Mouse (Mus musculus) ovary, postnatal 36 days (tissue): Measurements from ENCODE around the gene Psmf1.
A peak's percentile ranks its signal among the peaks of the same experiment; 100 is the strongest.

Source experiments
- DNase-seq: peaks from one replicate; pipeline ENCODE4 v3.0.0; 2022; ENCODE audit warnings: low spot score, mixed read lengths

The Psmf1 gene

GRCm38 (mm10) chr2:151743845-151744244 lies at the start of gene Psmf1:
TSS of gene Psmf1 (minus strand) at chr2:151744186.
- DNase-seq, result no peak

GRCm38 (mm10) chr2:151791156-151791555 lies 47.2 kb upstream of the Psmf1 start:
- DNase-seq, result no peak

DNA sequence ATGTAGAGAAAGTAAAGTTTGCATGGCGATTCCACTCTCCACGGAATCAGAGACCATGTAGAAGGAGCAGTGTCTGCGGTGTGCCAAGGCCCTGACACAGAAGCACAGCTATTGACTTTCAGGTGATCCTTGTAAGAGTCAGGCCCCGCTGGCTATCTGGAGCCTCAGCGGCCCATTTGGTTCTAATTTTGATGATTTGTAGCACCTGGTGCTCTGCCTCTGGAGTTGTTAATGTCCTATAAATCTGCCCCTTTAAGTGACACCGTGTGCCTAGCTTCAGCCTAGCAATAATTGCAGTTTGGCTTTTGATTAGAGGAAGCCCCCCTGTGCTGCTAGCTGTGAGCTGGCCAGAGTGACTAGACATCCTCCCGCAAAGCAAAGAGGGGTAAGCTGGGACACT lies 46.2 kb upstream of the Psmf1 start:
- no peak for DNase-seq

- no peak for DNase-seq
Measured at GRCm38 (mm10) chr2:151788221-151788977, 44.4 kb upstream of the Psmf1 start.

DNA sequence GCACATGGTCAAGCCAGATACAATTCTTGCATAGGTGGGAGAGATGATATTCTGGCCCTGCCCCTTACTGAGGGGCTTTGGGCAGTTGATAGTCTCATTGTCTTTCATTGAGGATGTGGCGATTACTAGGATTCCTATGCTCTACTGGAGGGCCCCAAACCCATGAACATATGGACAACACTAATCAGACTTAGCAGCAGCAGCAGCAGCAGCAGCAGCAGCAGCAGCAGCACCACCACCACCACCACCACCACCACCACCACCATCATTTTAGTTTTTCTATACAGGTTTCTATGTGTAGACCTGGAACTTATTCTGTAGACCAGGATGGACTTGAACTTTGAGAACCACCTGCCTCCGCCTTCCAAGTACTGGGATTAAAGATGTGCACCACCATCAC lies 39.5 kb upstream of the Psmf1 start:
- no peak for DNase-seq

DNA sequence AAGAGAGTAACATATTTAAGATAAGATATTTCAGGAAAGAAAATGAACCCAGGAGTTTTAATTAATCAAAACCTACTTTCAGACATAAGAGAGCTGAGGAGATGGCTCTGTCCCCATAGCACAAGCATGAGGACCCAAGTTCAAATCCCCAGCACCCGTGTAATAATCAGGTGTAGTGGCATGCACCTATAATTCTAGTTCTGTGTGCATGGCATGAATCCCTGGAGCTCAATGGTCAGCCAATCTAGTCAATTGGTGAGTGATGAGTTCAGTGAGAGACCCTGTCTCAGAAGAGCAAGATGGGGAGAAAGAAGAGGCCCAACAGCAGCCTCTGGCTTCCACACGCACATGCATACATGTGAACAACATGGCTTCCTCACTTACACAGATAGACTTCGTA lies 33.4 kb upstream of the Psmf1 start:
- DNase-seq, result no peak

DNA sequence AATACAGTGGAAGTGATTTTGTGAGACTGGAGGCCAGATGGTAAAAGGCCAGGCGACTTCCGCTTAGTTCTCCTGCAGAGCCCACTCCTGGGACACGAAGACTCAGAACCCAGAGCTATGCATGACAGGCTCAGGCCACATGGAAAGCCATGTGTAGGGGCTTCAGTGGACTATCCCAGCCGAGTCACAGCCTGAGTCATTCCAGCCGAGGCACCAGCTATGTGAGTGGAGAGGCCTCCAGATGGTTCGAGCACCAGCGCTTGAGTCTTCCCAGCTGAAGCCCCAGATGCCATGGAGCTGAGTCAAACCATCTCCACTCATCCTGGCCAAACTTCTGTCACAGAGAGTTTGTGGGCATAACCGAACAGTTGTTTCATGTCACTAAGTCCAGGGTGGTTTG lies 29.5 kb upstream of the Psmf1 start:
- no peak for DNase-seq

DNA sequence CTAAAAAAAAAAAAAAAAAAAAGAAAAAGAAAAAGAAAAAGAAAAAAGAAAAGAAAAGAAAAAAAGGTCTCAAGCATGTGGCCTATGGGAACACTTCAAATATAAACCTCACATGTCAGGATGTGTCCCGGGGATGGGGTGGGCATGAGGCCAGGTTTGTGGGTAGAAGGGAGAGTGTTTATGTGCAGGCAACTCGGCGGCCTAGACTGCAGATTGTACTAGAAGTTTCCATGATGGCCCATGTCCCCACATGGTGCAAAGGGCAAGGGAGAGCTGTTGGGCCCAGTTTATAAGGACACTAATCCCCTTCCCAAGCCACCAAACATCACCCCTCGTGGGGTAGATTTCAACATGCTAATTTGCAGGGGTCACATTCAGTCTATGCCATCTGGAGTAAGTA lies 28.2 kb upstream of the Psmf1 start:
- DNase-seq, result no peak

- no peak for DNase-seq
Measured at GRCm38 (mm10) chr2:151764557-151764956, 20.6 kb upstream of the Psmf1 start.

DNA sequence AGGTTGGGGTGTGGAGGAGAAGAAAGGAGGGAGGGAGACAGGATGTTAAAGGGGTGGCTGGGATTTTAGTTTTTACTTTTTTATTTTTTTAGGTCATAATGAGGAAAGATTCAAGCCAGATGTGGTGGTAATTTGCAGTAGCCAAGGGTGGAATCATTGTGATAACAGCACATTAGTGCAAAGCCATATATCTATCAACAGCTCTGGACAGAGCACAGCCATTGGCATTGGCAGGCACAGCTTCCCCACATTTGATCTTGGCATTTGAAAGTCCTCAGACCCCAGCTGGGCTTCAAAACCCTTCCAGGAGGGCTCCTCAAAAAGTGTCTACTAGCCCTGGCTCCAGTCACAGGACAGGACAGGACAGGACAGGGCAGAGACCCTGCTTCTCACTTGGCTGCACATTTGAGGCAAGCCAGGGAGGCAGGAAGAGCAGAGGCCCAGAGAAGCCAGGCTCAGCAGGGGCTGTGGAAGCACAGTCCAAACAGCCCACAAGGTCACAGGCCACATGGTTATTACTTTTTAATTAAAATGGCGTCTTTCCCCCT lies 14.9 kb upstream of the Psmf1 start:
- no peak for DNase-seq

- DNase-seq, result no peak
Measured at GRCm38 (mm10) chr2:151757451-151757850, 13.5 kb upstream of the Psmf1 start.

- DNase-seq, result no peak
Measured at GRCm38 (mm10) chr2:151756277-151757061, 12.5 kb upstream of the Psmf1 start.

DNA sequence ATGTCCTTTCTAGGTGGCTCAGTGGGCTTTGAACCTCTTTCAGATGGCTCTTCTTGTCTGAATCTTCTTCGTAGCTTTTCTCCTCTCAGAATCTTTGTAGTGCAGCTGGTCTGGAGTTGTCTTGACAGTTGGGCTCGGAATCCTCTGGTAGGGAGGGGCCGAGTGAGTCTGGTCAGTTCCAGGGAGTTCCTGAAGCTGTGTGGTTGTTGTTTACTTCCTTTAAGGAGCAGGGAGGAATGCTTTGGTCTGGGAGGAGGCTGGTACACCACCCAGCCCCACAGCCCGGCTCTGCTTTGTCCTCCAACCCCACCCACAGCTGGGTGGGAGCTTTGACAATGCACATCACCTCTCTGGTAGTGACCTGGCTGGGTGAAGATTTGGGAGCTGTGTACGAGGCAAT lies 7.3 kb upstream of the Psmf1 start:
- DNase-seq, result no peak

DNA sequence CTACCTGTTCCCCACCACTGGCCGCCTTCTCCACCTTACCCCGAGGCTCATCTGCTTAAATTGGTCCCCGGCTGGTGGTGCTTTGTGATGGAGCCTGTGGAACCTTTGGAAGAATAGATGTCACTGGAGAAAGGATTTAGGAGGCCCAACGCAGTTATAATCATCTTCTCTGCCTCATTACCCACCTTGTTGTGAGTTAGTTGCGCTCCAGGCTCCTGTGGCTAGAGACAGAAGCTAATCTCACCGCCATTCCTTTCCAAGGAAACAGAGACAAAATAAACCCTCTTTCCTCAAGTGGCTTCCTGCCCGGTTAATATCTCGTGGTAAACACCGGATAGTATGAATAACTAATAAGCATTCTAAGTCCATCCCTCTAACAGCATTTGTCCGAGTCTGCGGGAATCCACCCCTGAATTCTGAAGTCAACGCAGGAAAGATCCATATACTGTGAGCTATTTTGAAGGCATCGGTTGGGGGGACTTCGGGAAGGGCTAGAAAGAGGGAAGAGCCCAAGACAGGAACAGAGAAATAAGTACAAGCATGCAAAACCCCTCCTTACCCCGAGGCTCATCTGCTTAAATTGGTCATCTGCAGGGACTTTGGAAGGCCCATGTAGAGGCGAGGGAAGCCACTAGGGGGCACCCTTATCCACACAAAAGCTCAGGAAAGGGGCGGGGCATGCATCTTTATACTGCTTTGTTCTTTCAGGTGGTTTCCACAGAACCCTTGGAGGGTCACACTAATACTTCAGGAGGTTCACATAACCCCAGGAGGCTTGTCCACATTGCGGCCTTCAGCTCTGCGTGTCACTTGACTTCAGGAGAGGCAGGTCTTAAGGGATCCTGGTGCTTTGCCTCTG lies 4.1 kb upstream of the Psmf1 start:
- peak; percentile 55 for DNase-seq

DNA sequence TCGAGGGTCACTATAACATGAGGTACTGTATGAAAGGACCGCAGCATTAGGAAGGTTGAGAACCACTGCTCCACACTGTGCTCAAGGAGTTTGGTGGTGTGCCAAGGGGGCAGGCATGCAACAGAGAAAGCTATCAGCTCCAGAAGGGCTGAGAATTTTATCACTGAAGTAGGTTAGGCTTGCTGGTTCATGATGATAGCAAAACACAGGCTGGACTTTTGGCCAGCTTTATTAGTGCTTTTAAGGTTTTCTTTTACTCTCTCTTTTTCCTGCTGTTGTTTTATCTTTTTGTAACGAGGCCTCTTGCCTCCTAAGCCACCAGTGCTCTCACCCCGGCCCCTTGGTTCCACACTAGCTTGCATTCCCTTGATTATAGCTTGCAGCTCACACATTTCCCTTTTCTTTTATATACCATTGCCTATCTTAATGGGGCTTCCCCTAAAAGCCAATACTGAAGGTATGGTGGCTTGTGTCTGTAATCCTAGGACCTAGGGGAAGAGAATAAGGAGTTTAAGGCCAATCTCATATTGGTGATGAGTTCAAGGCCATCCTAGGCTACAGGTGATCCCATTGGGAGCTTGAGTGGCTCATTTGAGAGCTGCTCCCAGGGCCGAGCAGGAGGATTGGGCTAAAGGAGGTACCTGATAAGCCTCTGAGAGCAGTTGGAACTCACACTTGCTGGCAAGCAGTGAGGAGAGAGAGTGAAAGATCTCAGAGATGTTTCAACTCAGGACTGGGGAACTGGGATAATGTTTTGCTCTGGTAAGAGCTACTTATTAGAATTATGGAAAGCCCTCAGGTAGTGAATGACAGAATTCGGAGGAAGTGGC lies 921 bp downstream of the Psmf1 start:
- DNase-seq, result no peak

- DNase-seq, result no peak
Measured at GRCm38 (mm10) chr2:151742084-151742483, 1.9 kb downstream of the Psmf1 start.

DNA sequence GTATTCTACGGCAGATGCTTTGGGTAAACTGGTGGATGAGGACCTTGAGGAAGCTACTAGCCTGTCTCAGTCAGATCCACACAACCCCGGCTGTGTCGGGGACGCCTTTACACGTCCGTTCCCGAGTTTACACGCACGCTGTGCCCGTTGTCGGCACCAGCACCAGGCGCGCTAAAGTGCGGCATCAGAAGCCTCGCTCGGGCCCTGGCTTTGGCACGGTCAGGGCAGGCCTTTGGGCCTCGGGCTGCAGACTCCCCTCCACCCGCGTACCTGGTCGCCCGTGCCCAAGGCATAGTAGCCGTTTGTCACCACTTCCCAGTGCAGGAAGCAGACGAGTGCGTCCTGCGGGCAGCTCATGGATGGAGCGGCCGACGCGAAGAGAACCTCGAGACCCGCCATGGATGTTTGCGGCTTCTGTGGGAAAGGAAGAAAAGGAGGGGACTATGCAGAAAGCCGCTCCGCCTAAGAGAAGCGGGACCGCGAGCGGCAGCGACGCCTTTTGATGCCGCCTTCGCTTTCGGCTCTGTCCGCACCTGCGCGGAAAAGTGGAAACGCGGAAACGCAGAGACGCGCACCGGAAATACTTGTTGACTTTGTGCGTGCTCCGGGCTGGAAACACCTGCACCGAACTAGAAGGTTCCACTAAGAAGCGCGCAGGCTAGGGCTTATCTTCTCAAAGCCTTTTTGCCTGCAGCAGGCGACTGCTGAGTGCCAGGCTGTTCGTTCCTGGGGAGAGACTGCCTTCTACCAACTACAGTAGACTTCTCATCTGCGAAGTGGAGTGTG lies 3.1 kb downstream of the Psmf1 start:
- DNase-seq, result peak; percentile 84

GRCm38 (mm10) chr2:151739505-151739904 lies 4.5 kb downstream of the Psmf1 start:
- DNase-seq, result no peak

DNA sequence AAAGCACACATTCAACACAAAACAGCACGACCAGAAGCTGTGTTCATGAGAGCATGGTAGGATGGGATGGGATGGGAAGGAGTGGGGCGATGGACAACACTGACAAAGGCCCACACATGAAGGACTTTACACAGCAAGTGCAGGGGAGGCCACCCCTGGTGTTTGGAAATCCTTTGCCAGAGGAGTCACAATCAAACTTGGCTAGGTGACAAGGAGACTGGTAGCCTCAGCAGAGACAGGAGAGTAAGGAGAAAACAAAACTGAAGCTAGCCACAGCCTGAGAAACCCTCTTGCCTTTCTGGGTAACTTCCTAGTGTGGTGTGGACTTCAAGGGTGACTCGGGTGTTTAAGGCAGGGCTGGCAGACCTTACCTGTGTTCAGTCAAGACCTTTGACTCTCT lies 4.9 kb downstream of the Psmf1 start:
- DNase-seq, result no peak

GRCm38 (mm10) chr2:151738460-151738859 lies 5.5 kb downstream of the Psmf1 start:
- DNase-seq, result no peak

DNA sequence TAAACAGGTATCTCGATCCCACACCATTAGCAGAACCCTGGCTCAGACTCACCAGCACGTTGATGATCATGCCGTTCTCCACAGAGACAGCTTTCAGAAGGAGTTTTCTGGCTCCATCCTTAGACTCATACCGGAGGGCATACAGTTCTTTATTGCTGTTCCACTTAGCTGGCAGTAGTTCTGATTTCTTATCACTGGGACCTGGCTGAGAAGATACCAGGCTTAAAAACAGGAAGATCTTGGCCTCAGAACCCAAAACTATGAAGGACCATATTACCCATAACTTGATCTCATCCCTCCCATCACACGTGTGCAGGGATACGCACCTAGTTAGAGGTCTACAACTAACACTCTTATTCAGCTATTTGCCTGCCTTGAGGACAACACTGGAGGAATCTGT lies 8.6 kb downstream of the Psmf1 start:
- DNase-seq, result no peak
